Mouse (Mus musculus): Measurements from ENCODE around the gene Gli3. TPM values are rescaled to one million over a fixed set of nuclear protein-coding genes. Genes with fewer than 3 reads are reported as not detected.

Gene Gli3
- polyA plus RNA-seq (2015; fragmentation: Nextera tagmentation; extraction: Ambion mirVana), result 0.29 and 0.37 TPM in 2 replicates

- Histone ChIP-seq H3K4me1 (replicated peaks) (no peaks in the 10 kb centered on the region), H3K27ac (replicated peaks) (no peak within 1 kb of the TSS), H3K4me3 (replicated peaks) (peak within 1 kb of the TSS; percentile 46), H3K9me3 (replicated peaks) (no peaks in the 10 kb centered on the region), H3K36me3 (replicated peaks) (no peaks in the 10 kb centered on the region), H3K9ac (no peak within 1 kb of the TSS), H3K27me3 (peaks cover 72% of the 10 kb centered on the region), H3K4me2 (peak within 1 kb of the TSS; percentile 58)
- ATAC-seq (ENCODE audit: insufficient read depth), result peak; percentile 60; the same call in 1 of the 2 replicates
- WGBS (ENCODE audit: insufficient replicate concordance), result under 1% methylated on average over 38 of the region's 76 CpGs
Observed at GRCm38 (mm10) chr13:15462830-15463491, at the start of gene Gli3. Gli3 (plus strand) TSS chr13:15463235.

- no peaks in the 10 kb centered on the region for H3K27me3 ChIP-seq
- no peaks in the 10 kb centered on the region for H3K9me3 ChIP-seq (replicated peaks)
- H3K9ac ChIP-seq, result no peak overlapping the region
- 58% methylated on average over 10 of the region's 10 CpGs for WGBS (ENCODE audit: insufficient replicate concordance)
- H3K36me3 ChIP-seq (replicated peaks), result no peaks in the 10 kb centered on the region
- no peak overlapping the region for H3K27ac ChIP-seq (replicated peaks)
- H3K4me1 ChIP-seq (replicated peaks), result no peaks in the 10 kb centered on the region
- H3K4me2 ChIP-seq, result no peak overlapping the region
- H3K4me3 ChIP-seq (replicated peaks), result no peak overlapping the region
- no peak for ATAC-seq (ENCODE audit: insufficient read depth)
Observed at GRCm38 (mm10) chr13:15421182-15421750, 41.8 kb upstream of the Gli3 start.

- Histone ChIP-seq H3K4me3 (replicated peaks) (no peak overlapping the region), H3K9ac (no peak overlapping the region), H3K27ac (replicated peaks) (no peak overlapping the region), H3K27me3 (no peaks in the 10 kb centered on the region), H3K4me1 (replicated peaks) (no peaks in the 10 kb centered on the region), H3K4me2 (no peak overlapping the region), H3K36me3 (replicated peaks) (no peaks in the 10 kb centered on the region), H3K9me3 (replicated peaks) (no peaks in the 10 kb centered on the region)
- no peak for ATAC-seq (ENCODE audit: insufficient read depth)
- WGBS (ENCODE audit: insufficient replicate concordance), result 19% methylated on average over 4 of the region's 4 CpGs
Observed at GRCm38 (mm10) chr13:15442002-15442401, 21.0 kb upstream of the Gli3 start.

- no peak for ATAC-seq (ENCODE audit: insufficient read depth)
- no peak overlapping the region for H3K9ac ChIP-seq
- no peaks in the 10 kb centered on the region for H3K27me3 ChIP-seq
- H3K4me3 ChIP-seq (replicated peaks), result no peak overlapping the region
- no peak overlapping the region for H3K27ac ChIP-seq (replicated peaks)
- H3K4me1 ChIP-seq (replicated peaks), result no peaks in the 10 kb centered on the region
- H3K36me3 ChIP-seq (replicated peaks), result no peaks in the 10 kb centered on the region
- WGBS (ENCODE audit: insufficient replicate concordance), result 59% methylated on average over 4 of the region's 4 CpGs
- no peaks in the 10 kb centered on the region for H3K9me3 ChIP-seq (replicated peaks)
- H3K4me2 ChIP-seq, result no peak overlapping the region
Observed at GRCm38 (mm10) chr13:15444312-15444711, 18.7 kb upstream of the Gli3 start.

DNA sequence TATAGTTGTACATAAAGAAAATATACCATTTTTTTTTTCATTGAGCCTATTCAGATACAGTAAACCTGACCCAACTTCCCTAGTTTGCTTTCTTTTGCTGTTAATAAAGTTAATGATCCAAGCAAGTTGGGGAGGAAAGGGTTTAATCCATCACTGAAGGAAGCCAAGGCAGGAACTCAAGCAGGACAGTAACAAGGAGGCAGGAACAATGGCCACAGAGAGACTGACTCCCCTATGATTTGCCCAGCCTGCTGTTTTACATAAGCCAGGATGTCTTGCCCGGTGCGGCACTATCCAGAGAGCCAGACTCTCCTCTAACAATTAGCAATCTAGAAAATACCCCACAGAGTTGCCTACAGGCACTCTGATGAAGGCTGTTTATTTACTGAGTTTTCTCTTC, 17.4 kb upstream of the Gli3 start:
- Histone ChIP-seq H3K27me3 (no peaks in the 10 kb centered on the region), H3K4me1 (replicated peaks) (no peaks in the 10 kb centered on the region), H3K9ac (no peak overlapping the region), H3K4me3 (replicated peaks) (no peak overlapping the region), H3K4me2 (no peak overlapping the region), H3K9me3 (replicated peaks) (no peaks in the 10 kb centered on the region), H3K36me3 (replicated peaks) (no peaks in the 10 kb centered on the region), H3K27ac (replicated peaks) (no peak overlapping the region)
- ATAC-seq (ENCODE audit: insufficient read depth), result no peak
- 68% methylated on average over 2 of the region's 2 CpGs for WGBS (ENCODE audit: insufficient replicate concordance)

DNA sequence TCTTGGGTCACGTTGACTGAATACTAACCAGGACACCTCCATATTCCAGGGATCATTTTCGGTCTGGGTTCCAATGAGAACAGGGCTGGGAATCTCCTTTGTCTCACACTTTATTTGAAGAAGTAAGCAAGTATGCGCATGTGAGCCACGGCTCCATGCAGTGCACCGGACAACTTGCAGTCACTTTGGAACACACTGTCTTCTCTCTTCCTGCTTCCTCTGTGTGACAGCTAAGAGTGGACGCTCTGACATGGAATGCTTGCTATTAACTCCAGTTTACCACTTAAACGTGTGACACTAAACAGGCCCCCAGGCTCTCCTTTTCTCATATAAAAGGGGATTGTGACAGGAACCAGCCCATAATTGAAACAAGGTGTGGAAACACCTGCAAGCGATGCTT, 17.0 kb upstream of the Gli3 start:
- H3K4me1 ChIP-seq (replicated peaks), result no peaks in the 10 kb centered on the region
- ATAC-seq (ENCODE audit: insufficient read depth), result no peak
- no peak overlapping the region for H3K27ac ChIP-seq (replicated peaks)
- no peaks in the 10 kb centered on the region for H3K27me3 ChIP-seq
- no peak overlapping the region for H3K9ac ChIP-seq
- no peaks in the 10 kb centered on the region for H3K9me3 ChIP-seq (replicated peaks)
- WGBS (ENCODE audit: insufficient replicate concordance), result 64% methylated on average over 8 of the region's 8 CpGs
- H3K36me3 ChIP-seq (replicated peaks), result no peaks in the 10 kb centered on the region
- H3K4me2 ChIP-seq, result no peak overlapping the region
- no peak overlapping the region for H3K4me3 ChIP-seq (replicated peaks)

GRCm38 (mm10) chr13:15446782-15447564, 16.1 kb upstream of the Gli3 start:
- 53% methylated on average over 7 of the region's 7 CpGs for WGBS (ENCODE audit: insufficient replicate concordance)
- ATAC-seq (ENCODE audit: insufficient read depth), result no peak

DNA sequence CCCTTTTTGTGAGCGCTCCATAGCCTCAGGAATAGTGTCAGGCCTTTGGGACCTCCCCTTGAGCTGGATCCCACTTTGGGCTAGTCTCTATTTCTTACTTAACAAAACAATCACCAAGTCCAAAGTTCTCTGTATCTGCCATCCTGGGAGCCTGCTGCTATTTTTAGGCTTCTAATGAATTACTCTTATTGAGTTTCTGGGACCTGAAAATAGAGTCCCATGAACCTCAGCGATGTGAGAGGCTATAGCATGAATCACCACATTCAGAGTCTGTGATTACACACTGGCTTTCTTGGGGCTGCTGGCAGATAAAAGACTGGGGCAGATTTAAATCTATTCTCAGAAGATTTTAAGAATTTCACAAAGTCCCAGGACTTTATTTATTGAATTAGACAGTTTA, 12.1 kb upstream of the Gli3 start:
- Histone ChIP-seq H3K36me3 (replicated peaks) (no peaks in the 10 kb centered on the region), H3K4me3 (replicated peaks) (no peak overlapping the region), H3K4me1 (replicated peaks) (no peaks in the 10 kb centered on the region), H3K27ac (replicated peaks) (no peak overlapping the region), H3K9me3 (replicated peaks) (no peaks in the 10 kb centered on the region), H3K4me2 (no peak overlapping the region), H3K27me3 (no peaks in the 10 kb centered on the region), H3K9ac (no peak overlapping the region)
- 32% methylated on average over 2 of the region's 2 CpGs for WGBS (ENCODE audit: insufficient replicate concordance)
- ATAC-seq (ENCODE audit: insufficient read depth), result no peak

More at GRCm38 (mm10) chr13:15446782-15447564, 16.1 kb upstream of the Gli3 start:
- H3K27me3 ChIP-seq, result no peaks in the 10 kb centered on the region
- no peak overlapping the region for H3K4me2 ChIP-seq
- H3K9me3 ChIP-seq (replicated peaks), result no peaks in the 10 kb centered on the region
- no peak overlapping the region for H3K27ac ChIP-seq (replicated peaks)
- H3K4me1 ChIP-seq (replicated peaks), result no peaks in the 10 kb centered on the region
- no peak overlapping the region for H3K4me3 ChIP-seq (replicated peaks)
- H3K9ac ChIP-seq, result no peak overlapping the region
- no peaks in the 10 kb centered on the region for H3K36me3 ChIP-seq (replicated peaks)

GRCm38 (mm10) chr13:15457841-15458240, 5.2 kb upstream of the Gli3 start:
- ATAC-seq (ENCODE audit: insufficient read depth), result no peak
- WGBS (ENCODE audit: insufficient replicate concordance), result 60% methylated on average over 5 of the region's 5 CpGs
- Histone ChIP-seq H3K4me3 (replicated peaks) (no peak overlapping the region), H3K9me3 (replicated peaks) (no peaks in the 10 kb centered on the region), H3K4me2 (no peak overlapping the region), H3K4me1 (replicated peaks) (no peaks in the 10 kb centered on the region), H3K36me3 (replicated peaks) (no peaks in the 10 kb centered on the region), H3K27me3 (peaks cover 27% of the 10 kb centered on the region), H3K27ac (replicated peaks) (no peak overlapping the region), H3K9ac (no peak overlapping the region)

- Histone ChIP-seq H3K27me3 (peaks cover 66% of the 10 kb centered on the region), H3K4me1 (replicated peaks) (no peaks in the 10 kb centered on the region), H3K27ac (replicated peaks) (no peak overlapping the region), H3K4me2 (no peak overlapping the region), H3K4me3 (replicated peaks) (no peak overlapping the region), H3K9ac (no peak overlapping the region), H3K9me3 (replicated peaks) (no peaks in the 10 kb centered on the region), H3K36me3 (replicated peaks) (no peaks in the 10 kb centered on the region)
- no peak for ATAC-seq (ENCODE audit: insufficient read depth)
- 43% methylated on average over 7 of the region's 7 CpGs for WGBS (ENCODE audit: insufficient replicate concordance)
Observed at GRCm38 (mm10) chr13:15461926-15462325, 1.1 kb upstream of the Gli3 start.

- peak; percentile 44; the same call in 1 of the 2 replicates for ATAC-seq (ENCODE audit: insufficient read depth)
- no peak overlapping the region for H3K9ac ChIP-seq
- peak overlapping the region; percentile 58 for H3K4me2 ChIP-seq
- no peaks in the 10 kb centered on the region for H3K4me1 ChIP-seq (replicated peaks)
- no peak overlapping the region for H3K27ac ChIP-seq (replicated peaks)
- peak overlapping the region; percentile 46 for H3K4me3 ChIP-seq (replicated peaks)
- H3K36me3 ChIP-seq (replicated peaks), result no peaks in the 10 kb centered on the region
- WGBS (ENCODE audit: insufficient replicate concordance), result under 1% methylated on average over 67 of the region's 70 CpGs
- no peaks in the 10 kb centered on the region for H3K9me3 ChIP-seq (replicated peaks)
- H3K27me3 ChIP-seq, result peaks cover 72% of the 10 kb centered on the region
Observed at GRCm38 (mm10) chr13:15463492-15464080, 551 bp downstream of the Gli3 start.

Data from liver, embryonic 15.5 days (tissue).